Mouse (Mus musculus) small intestine, adult 2 months (tissue): ENCODE data around the gene Kyat3.

ENCODE experiments used
- CTCF ChIP-seq: fragments of 200-500 bp; IDR thresholded peaks from 2 replicates; pipeline ENCODE4 v1.5.1; 2012; ENCODE audit warnings: low read depth, mild to moderate bottlenecking, control low read depth, inconsistent platforms, low read length, moderate library complexity, mixed read lengths; ENCODE audit not compliant: insufficient replicate concordance, insufficient read length; ENCODE audit errors: extremely low read depth
- POLR2A ChIP-seq: fragments of 200-500 bp; IDR thresholded peaks from 2 replicates; pipeline ENCODE4 v1.6.1; 2012; ENCODE audit warnings: low read depth, mild to moderate bottlenecking, control low read depth, inconsistent platforms, low read length, moderate library complexity

- TF ChIP-seq CTCF (no peak), POLR2A (no peak)
Observed at GRCm38 (mm10) chr3:142745076-142745475, 44.2 kb downstream of the Kyat3 start.
